Mouse (Mus musculus) kidney, postnatal 10 days (tissue): ENCODE data around the gene Alg12.
"Not testable (repeated sequence)": the region's sequence is repeated elsewhere in the genome, so short reads cannot be mapped to it uniquely, and the experiment has no call there.

Experiments used
- DNase-seq: peaks from one replicate; pipeline ENCODE4 v3.0.0; 2021; ENCODE audit warnings: mixed read lengths

Alg12 gene

GRCm38 (mm10) chr15:88768537-88768936 lies 50.6 kb downstream of the Alg12 start:
- no peak for DNase-seq

GRCm38 (mm10) chr15:88766139-88766538 lies 53.0 kb downstream of the Alg12 start:
- not testable (repeated sequence) for DNase-seq

GRCm38 (mm10) chr15:88761551-88761950 lies 57.6 kb downstream of the Alg12 start:
- no peak for DNase-seq

- peak; percentile 17 for DNase-seq
These were observed 61.1 kb downstream of the Alg12 start for GRCm38 (mm10) chr15:88758061-88758460.

GRCm38 (mm10) chr15:88755761-88756160 lies 63.4 kb downstream of the Alg12 start:
- no peak for DNase-seq
